Mouse (Mus musculus) liver (tissue): Measurements from ENCODE around the gene Serpina3m.
"Not testable (repeated sequence)": the region's sequence is repeated elsewhere in the genome, so short reads cannot be mapped to it uniquely, and the experiment has no call there.

ENCODE experiments used
- DNase-seq: peaks from one replicate; pipeline ENCODE4 v3.0.0-alpha.2; 2020; ENCODE audit warnings: mixed read lengths

Gene Serpina3m

DNA sequence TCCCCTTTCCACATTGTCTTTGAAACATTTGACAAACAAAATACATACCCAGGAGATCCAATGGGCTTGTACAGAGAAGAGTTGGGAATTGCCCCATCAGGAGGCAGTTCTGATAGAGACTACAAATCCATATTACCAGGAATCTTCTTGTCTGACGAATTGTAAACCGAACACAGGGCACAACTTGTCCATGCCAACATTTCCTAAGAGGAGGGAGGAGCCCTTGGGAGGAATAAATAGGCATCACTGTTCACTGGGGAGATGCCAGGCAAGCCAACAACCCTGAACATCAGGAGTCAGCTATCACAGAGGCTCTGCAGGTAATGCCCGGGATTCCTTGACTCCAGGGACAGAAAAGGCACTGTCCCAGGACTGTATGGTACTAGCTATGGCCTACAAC, at the start of gene Serpina3m, which contains the start of gene Serpina3k:
Serpina3m (plus strand) TSS at position 261 of the 400 bp plus-strand sequence.
Serpina3k (plus strand) TSS at position 261 of the 400 bp plus-strand sequence.
- not testable (repeated sequence) for DNase-seq

DNA sequence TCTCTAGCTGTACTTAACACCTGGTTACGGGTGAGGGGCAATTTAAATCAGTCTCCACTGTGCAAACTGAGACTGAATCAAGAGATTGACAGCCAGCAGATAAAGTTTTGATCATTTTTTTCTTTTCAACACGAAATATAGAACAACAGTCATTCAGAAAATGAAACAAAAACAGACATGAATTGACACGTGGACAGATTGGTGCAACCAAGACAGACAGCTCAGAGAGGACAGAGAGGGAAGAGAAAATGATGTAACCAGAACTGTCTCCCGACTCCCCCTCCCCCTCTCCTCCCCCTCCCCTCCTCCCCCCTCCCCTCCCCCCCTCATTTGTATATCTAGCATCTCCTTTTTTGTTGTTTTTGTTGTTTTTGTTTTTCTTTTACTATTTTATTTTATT, 48.4 kb upstream of the Serpina3m start:
- no peak for DNase-seq

DNA sequence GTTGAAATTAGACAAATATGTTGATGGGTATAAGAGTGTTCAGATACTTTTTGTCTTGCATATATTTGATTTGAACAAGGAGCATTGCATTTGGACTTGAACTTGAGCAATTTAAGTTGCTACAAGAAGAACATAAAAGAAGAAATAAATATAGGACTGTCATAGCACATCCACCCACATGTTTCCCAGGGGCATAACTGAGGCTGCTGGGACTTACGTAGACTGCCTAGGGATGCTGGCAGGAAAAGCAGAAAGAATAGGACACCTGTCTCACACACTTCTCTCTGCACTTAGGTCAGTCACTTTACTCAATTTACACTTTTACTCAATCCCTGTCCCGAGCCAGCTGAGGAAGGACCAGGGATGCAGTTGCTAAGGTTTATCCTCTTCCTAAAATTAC, 44.3 kb upstream of the Serpina3m start:
- DNase-seq: no peak

DNA sequence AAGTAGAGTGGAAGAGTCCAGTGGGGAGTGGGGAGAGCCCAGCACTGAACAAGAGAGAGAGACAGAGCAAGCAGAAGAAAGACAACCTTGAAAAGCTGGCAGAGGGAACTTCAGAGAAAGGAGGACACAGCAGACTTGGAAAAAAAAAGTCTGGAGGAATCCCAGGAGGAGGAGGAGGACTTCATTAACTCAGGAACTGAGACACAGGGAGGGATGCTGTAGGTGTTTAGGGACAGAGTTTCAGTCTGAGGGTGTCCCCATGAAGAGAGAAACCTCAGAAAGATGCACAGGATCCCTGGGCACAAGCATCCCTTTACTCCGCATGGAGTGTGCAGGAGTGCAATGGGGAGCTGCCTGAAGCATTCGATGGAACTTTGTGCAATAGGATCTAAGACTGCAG, 40.2 kb upstream of the Serpina3m start:
- no peak for DNase-seq

DNA sequence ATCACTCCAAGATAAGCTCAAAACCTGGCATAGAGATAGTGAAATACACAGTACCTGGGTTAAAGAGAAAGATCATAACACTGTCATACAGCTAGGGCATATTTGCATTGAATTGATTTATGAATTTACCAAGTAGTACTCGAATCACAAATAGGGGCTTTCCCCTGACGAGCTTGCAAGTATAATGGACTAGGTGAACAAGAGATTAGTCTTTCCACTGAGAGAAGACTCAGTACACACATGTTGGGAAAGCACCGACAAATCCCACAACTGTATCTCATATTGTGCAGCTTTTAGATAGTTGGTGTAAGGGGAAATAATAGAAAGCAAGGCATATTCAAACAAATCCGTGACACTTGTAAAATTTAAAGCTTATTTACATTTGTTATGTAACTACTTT, 32.3 kb upstream of the Serpina3m start:
- no peak for DNase-seq

- no peak for DNase-seq
Measured at GRCm38 (mm10) chr12:104314253-104314652, 24.0 kb upstream of the Serpina3m start, which contains the start of gene Serpina3j. Gene Serpina3j (plus strand): TSS chr12:104314553.

DNA sequence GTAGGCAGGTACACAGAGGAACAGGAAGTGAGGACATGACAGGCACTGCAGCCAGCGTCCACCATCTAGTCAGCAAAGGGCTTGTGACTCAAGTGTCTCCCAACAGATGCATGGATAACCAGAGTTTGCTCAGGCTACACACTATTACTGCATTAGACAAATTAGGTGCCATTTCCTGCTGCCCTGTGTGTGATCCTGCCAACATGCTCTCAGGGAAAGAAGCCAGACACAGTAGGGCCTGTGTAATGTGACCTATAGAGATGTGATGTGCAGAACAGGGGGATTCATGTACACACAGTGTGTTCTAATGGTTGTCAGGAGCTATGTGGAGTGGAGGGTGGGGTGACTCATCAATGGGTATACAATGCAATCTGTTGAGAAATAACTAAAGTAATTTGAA, 15.8 kb upstream of the Serpina3m start:
- DNase-seq: no peak

GRCm38 (mm10) chr12:104331701-104332100, 6.6 kb upstream of the Serpina3m start:
- DNase-seq: no peak

- DNase-seq: not testable (repeated sequence)
Measured at GRCm38 (mm10) chr12:104336873-104337272, 1.4 kb upstream of the Serpina3m start.

- no peak for DNase-seq
Measured at GRCm38 (mm10) chr12:104338705-104339104, 419 bp downstream of the Serpina3m start.

- not testable (repeated sequence) for DNase-seq
Measured at GRCm38 (mm10) chr12:104342489-104342888, 4.2 kb downstream of the Serpina3m start.

DNA sequence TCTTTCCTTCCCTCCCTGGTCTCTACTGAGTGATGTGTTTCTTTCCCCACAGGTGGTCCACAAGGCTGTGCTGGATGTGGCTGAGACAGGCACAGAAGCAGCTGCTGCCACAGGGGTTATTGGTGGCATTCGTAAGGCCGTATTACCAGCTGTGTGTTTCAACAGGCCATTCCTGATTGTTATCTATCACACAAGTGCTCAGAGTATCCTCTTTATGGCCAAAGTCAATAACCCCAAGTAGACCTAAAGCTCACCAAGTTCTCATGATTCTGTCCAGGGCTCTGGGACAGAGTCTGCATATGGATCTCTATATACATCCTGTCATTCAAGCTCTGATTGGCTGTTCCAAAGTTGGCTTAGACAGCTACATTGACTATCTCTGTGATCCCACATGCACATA, 6.9 kb downstream of the Serpina3m start:
- DNase-seq: no peak

- DNase-seq: no peak
Measured at GRCm38 (mm10) chr12:104345707-104346106, 7.4 kb downstream of the Serpina3m start.

GRCm38 (mm10) chr12:104347091-104347490, 8.8 kb downstream of the Serpina3m start:
- DNase-seq: no peak

- DNase-seq: peak; percentile 28
Measured at GRCm38 (mm10) chr12:104351812-104352211, 13.5 kb downstream of the Serpina3m start.

- DNase-seq: no peak
Measured at GRCm38 (mm10) chr12:104356006-104356405, 17.7 kb downstream of the Serpina3m start.

DNA sequence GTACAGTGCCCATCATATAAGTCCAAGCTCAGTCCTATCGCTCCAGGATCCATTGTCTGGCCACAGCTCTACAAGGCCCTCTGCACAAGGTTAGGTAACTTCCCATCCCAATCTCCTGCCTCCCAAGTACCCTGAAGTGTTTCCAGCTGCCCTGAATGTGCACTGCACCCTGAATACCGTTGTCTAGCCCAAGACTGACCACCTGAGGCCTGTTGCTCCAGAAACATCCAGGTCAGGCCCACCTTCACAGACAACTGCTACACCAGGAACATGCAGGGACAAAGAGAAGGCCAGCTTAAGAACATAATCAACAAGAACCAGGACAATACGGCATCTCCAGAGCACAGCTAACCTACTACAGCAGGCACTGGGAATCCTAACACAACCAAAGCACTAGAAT, 31.7 kb downstream of the Serpina3m start:
- DNase-seq: no peak

- DNase-seq: not testable (repeated sequence)
Measured at GRCm38 (mm10) chr12:104377179-104377578, 38.9 kb downstream of the Serpina3m start.

DNA sequence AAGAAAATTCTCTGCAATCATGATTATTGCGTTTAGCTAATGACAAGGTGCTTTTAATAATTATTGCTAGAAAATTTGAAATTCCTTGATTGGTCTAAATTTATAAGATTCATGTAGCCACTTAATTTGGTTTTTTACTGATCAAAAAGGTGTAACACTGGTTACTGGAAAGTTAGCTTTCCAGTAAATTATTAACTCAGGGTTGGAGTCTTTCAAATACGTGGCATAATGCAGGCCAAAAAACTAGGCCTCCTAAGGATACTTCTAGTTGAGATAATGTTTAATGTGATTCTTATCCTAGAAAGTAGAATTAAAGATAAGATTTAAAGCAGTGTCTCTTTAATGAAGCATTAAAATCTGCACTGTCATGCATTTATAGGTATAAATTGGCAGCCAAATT, 40.1 kb downstream of the Serpina3m start:
- not testable (repeated sequence) for DNase-seq

DNA sequence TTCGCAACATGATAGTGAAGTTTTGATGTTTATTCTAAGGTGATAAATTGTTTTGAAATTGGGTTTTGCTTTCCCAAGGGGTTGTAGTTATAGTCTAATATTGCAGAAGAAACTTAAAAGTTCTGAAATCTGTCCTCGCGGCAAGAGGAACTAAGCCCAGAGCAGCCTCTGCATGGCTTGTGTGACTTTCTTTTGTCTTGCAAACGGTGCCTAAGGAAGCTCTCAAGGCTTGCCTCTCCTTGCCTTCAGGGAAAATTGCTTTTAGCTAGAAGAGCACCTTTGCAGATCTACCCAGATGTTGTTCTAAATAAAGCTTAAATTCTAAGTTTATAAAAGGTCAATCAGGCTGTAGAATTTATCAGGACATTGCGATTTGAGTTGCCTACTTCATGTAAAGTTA, 40.5 kb downstream of the Serpina3m start:
- DNase-seq: not testable (repeated sequence)

DNA sequence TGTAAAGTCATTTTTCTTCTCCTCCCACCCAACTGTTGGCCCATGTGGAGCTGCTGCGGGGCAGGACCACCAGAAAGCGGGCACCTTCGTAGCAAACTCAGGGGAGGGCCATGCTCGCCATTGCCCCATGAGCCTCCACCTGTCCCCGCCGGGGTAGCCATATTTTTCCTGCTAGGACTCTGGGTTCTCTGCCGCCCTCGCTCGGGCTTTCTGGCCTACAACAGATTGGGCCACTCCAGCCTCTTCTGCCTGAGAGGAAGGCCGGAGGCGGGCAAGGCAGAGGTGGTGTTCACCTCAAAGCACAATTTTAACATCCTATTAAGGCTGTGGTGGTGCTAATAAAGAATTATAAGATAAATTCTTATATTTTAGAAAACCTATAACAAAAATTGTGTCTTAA, 41.6 kb downstream of the Serpina3m start:
- no peak for DNase-seq

DNA sequence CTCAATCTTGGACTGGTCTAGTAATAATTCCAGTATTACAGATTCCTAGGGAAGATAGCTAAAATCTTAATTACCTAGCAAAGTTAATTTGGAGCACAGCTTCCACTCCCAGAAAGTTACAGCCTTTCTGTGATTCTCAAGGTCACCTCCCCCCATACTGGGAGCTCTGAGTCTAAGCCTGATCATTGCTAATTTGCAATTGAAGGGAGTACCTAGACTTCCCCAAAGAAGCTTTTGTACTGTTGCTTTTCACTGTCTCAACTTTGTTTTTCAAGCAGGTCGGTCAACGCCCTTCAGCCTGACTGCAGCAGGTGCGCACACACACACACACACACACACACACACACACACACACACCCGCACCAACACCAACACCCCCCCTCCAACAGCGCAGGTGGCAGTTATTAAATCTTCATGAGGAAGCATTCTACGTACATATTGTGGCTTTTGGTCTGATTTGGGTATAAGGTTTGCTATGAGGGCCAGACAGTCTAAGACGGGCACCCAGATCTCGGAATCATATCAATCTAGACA, 42.9 kb downstream of the Serpina3m start:
- DNase-seq: not testable (repeated sequence)

- not testable (repeated sequence) for DNase-seq
Measured at GRCm38 (mm10) chr12:104385987-104386386, 47.7 kb downstream of the Serpina3m start.

DNA sequence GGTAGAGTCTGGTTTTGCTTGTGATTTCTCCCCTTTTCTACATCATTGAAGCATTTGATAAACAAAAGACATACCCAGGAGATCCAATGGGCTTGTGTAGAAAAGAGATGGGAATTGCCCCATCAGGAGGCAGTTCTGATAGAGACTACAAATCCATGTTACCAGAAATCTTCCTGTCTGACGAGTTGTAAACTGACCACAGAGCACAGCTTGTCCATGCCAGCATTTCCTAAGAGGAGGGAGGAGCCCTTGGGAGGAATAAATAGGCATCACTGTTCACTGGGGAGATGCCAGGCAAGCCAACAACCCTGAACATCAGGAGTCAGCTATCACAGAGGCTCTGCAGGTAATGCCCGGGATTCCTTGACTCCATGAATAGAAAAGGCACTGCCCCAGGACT, 48.6 kb downstream of the Serpina3m start:
- DNase-seq: not testable (repeated sequence)

- no peak for DNase-seq
Measured at GRCm38 (mm10) chr12:104388477-104388876, 50.2 kb downstream of the Serpina3m start.
